Mouse (Mus musculus) liver, embryonic 12.5 days (tissue): ENCODE measurements at regions not wholly inside any gene's neighbourhood (a gene's known extent, or its start where the extent isn't known, plus 50 kb on each side); places are given as distances from the start of the nearest gene placed in this dataset.

Source experiments
- ATAC-seq: fragments of 200-750 bp; cut with Nextera tagmentation; 2 replicates; pipeline ENCODE4 v1.8.0; 2017; ENCODE audit warnings: moderate number of reproducible peaks, mild to moderate bottlenecking, moderate library complexity
- H3K27ac ChIP-seq: fragments of 300-500 bp; sonication (generic); 2 replicates; pipeline ENCODE4 v1.5.1; 2016; ENCODE audit warnings: mild to moderate bottlenecking
- H3K27me3 ChIP-seq: fragments of 300-500 bp; sonication (generic); replicated peaks from 2 replicates; pipeline ENCODE4 v1.6.1; 2016; ENCODE audit warnings: mild to moderate bottlenecking, moderate library complexity
- H3K36me3 ChIP-seq: fragments of 300-500 bp; sonication (generic); 2 replicates; pipeline ENCODE4 v1.6.1; 2016; ENCODE audit warnings: mild to moderate bottlenecking, moderate library complexity
- H3K4me1 ChIP-seq: fragments of 300-500 bp; sonication (generic); 2 replicates; pipeline ENCODE4 v1.6.1; 2016
- H3K4me2 ChIP-seq: fragments of 300-500 bp; sonication (generic); 2 replicates; pipeline ENCODE4 v1.6.1; 2016; ENCODE audit warnings: mild to moderate bottlenecking, moderate library complexity
- H3K4me3 ChIP-seq: fragments of 300-500 bp; sonication (generic); 2 replicates; pipeline ENCODE4 v1.5.1; 2016; ENCODE audit warnings: mild to moderate bottlenecking, moderate library complexity
- H3K9ac ChIP-seq: fragments of 300-500 bp; sonication (generic); 2 replicates; pipeline ENCODE4 v1.6.1; 2016; ENCODE audit warnings: mild to moderate bottlenecking, moderate library complexity
- H3K9me3 ChIP-seq: fragments of 300-500 bp; sonication (generic); replicated peaks from 2 replicates; pipeline ENCODE4 v1.6.1; 2016; ENCODE audit warnings: mild to moderate bottlenecking, moderate library complexity
- WGBS: fragments of 180-500 bp; shearing (Covaris S2); methylation state at CpG from one replicate; pipeline ENCODE4 v1.1.7; 2016; ENCODE audit not compliant: insufficient replicate concordance; 5-methylcytosine and 5-hydroxymethylcytosine counted together

- H3K4me3 ChIP-seq: no peak overlapping the region
- H3K9me3 ChIP-seq: no peaks in the 10 kb centered on the region
- H3K9ac ChIP-seq: no peak overlapping the region
- no peaks in the 10 kb centered on the region for H3K27me3 ChIP-seq
- no peak overlapping the region for H3K27ac ChIP-seq
- WGBS: 69% methylated on average over 3 of the region's 3 CpGs
- H3K4me1 ChIP-seq: no peaks in the 10 kb centered on the region
- no peak for ATAC-seq
- H3K4me2 ChIP-seq: no peak overlapping the region
- H3K36me3 ChIP-seq: no peaks in the 10 kb centered on the region
These were observed 183.1 kb upstream of the Adcy2 start for GRCm38 (mm10) chr13:69182478-69182877.

DNA sequence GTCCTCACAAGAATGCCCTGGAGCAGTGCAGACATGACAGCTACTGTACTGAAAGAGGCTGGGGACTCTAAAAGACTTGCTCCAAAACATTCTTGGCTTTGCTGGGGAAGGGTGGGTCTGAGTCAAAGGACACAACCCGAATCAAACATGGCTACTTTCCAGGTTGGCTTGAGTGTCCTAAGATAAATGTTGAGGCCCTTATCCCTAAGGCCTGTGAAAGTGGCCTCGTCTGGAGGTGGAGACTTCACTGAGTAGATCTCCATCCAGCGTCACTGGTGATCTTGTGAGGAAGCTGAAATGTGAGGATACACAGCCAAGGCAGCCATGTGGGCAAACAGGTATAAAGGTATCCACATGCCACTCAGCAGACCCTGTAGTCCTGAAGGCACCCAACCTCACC is 191.3 kb upstream of the Adcy2 start:
- Histone ChIP-seq H3K4me3 (no peak overlapping the region), H3K4me1 (no peaks in the 10 kb centered on the region), H3K4me2 (no peak overlapping the region), H3K9ac (no peak overlapping the region), H3K27me3 (no peaks in the 10 kb centered on the region), H3K9me3 (no peaks in the 10 kb centered on the region), H3K36me3 (no peaks in the 10 kb centered on the region), H3K27ac (no peak overlapping the region)
- no peak for ATAC-seq
- 54% methylated on average over 3 of the region's 3 CpGs for WGBS

DNA sequence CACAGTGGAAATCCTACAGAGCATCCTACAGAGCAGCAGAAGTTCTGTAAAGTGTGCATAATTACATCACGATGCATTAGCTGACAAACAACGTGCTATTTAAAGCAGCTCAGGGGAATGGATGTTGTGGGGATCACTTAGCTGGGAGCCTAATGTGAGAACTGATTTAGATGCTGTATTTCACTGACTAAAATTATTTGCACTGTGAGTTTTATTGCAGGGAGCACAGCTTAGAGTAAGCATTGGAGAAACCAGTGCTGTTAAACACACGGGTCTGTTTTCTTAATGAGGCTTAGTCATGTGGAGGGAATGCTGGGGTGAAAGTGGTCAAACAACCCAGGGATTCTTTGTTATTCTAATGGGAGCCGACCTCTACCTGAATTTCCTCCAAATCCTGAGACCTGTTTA is 197.1 kb upstream of the Adcy2 start:
- Histone ChIP-seq H3K9me3 (no peaks in the 10 kb centered on the region), H3K4me1 (no peaks in the 10 kb centered on the region), H3K27ac (no peak overlapping the region), H3K4me2 (no peak overlapping the region), H3K9ac (no peak overlapping the region), H3K27me3 (no peaks in the 10 kb centered on the region), H3K36me3 (no peaks in the 10 kb centered on the region), H3K4me3 (no peak overlapping the region)
- no peak for ATAC-seq
- 15% methylated on average over 4 of the region's 4 CpGs for WGBS

DNA sequence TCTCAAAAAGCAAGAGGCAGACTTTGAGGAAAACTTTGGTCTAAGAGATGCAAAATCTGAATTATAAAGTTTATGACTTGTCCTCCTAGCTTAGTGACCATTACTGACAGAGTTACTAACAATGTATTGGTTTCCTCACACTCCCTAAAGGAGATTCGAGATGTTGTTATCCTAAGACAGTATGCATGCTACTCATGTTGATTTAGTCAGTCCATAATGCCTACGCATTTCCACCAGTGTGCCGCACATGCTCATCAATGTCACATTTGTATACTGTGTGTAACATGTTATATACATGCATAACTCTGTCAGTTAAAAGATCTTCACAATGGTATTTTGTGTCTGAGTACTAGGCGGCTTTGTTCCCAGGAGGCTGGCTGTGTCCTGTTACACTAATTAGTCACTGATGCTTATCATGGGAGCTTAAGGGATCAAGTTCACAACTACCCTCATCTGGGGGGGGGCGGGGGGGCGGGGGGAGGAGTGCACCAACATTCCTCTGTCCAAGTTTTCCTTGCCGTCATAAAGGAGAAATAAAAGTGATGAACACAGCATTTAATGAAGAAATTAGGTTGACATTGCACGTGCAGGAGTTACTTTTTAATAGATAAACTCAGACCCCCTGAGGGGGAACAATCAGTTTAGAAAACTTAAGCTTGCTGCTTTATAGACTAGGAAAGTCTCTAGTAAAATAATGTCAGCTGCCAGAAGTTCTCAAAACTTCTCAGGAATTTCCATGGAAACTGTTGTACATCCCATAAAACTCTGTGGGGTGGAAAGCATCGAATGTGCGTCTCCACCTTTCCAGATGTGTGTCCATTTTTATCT is 208.6 kb upstream of the Adcy2 start:
- 64% methylated on average over 10 of the region's 10 CpGs for WGBS
- Histone ChIP-seq H3K4me1 (no peaks in the 10 kb centered on the region), H3K27me3 (no peaks in the 10 kb centered on the region), H3K4me3 (no peak overlapping the region), H3K9ac (no peak overlapping the region), H3K27ac (no peak overlapping the region), H3K9me3 (no peaks in the 10 kb centered on the region), H3K36me3 (no peaks in the 10 kb centered on the region), H3K4me2 (no peak overlapping the region)
- no peak for ATAC-seq

GRCm38 (mm10) chr13:69208569-69208881 is 209.2 kb upstream of the Adcy2 start:
- Histone ChIP-seq H3K4me1 (no peaks in the 10 kb centered on the region), H3K27me3 (no peaks in the 10 kb centered on the region), H3K4me3 (no peak overlapping the region), H3K36me3 (no peaks in the 10 kb centered on the region), H3K27ac (no peak overlapping the region), H3K9ac (no peak overlapping the region), H3K4me2 (no peak overlapping the region), H3K9me3 (no peaks in the 10 kb centered on the region)
- 54% methylated on average over 4 of the region's 4 CpGs for WGBS
- no peak for ATAC-seq

DNA sequence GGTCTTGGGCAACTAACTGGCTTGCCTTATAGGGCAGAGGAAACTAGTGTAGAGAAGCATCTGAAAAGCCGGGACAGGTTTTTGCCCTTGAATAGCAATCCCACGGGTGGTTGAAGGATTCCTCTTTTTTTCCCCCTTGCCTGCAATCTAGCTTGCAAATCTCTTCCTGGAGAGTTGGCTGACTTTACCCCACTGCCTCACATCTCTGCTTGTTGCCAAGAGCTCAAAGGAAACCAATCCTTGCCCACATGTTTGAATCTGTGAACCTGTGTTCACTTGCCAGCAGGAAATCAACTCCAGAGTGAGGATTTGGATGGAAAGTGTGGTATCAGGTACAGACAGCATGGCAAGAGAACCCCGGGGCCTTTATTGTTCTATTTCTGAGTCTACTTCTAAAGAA is 217.2 kb upstream of the Adcy2 start:
- Histone ChIP-seq H3K9me3 (no peaks in the 10 kb centered on the region), H3K27me3 (no peaks in the 10 kb centered on the region), H3K4me3 (no peak overlapping the region), H3K4me2 (no peak overlapping the region), H3K9ac (no peak overlapping the region), H3K27ac (no peak overlapping the region), H3K4me1 (no peaks in the 10 kb centered on the region), H3K36me3 (no peaks in the 10 kb centered on the region)
- 70% methylated on average over 3 of the region's 3 CpGs for WGBS
- no peak for ATAC-seq

DNA sequence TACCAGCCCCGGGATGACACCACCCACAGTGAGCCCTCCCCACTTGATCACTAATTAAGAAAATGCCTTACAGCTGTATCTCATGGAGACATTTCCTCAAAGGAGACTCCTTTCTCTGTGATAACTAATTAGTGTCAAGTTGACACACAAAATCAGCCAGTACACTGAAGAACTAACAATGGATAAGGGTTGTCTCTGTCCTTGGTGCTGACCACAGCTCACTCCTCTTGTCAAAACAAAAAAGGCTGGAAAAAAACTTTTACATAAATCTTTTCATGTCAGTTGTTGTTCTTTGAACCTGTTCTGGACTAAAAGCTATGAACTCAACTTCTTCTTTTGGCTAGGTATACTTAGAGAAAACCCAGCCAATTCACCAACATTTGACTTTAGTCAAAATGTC is 221.1 kb upstream of the Adcy2 start:
- Histone ChIP-seq H3K36me3 (no peaks in the 10 kb centered on the region), H3K9me3 (no peaks in the 10 kb centered on the region), H3K4me1 (no peaks in the 10 kb centered on the region), H3K9ac (no peak overlapping the region), H3K4me3 (no peak overlapping the region), H3K4me2 (no peak overlapping the region), H3K27me3 (no peaks in the 10 kb centered on the region), H3K27ac (no peak overlapping the region)
- ATAC-seq: no peak
- WGBS: 38% methylated on average over 1 of the region's 1 CpGs

DNA sequence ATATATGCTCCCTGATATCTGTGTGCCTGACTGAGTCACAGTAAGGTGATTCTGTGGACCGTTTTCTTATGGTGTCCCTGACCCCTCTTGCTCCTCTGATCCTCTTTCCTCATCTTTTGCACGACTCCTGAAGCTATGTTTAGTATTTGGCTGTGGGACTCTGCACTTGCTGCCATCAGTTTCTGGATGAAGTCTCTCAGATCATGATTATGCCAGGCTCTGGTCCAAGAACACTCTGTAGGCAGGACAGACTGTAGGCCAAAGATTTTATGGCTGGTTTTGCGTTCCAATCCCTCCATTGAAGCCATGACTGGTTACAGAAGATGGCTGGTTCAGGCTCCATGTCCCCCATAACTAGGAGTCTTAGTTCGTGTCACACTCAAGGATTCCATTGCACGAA is 227.2 kb upstream of the Adcy2 start:
- 39% methylated on average over 5 of the region's 5 CpGs for WGBS
- Histone ChIP-seq H3K9ac (no peak overlapping the region), H3K36me3 (no peaks in the 10 kb centered on the region), H3K4me1 (no peaks in the 10 kb centered on the region), H3K4me2 (no peak overlapping the region), H3K9me3 (no peaks in the 10 kb centered on the region), H3K4me3 (no peak overlapping the region), H3K27ac (no peak overlapping the region), H3K27me3 (no peaks in the 10 kb centered on the region)
- ATAC-seq: no peak

DNA sequence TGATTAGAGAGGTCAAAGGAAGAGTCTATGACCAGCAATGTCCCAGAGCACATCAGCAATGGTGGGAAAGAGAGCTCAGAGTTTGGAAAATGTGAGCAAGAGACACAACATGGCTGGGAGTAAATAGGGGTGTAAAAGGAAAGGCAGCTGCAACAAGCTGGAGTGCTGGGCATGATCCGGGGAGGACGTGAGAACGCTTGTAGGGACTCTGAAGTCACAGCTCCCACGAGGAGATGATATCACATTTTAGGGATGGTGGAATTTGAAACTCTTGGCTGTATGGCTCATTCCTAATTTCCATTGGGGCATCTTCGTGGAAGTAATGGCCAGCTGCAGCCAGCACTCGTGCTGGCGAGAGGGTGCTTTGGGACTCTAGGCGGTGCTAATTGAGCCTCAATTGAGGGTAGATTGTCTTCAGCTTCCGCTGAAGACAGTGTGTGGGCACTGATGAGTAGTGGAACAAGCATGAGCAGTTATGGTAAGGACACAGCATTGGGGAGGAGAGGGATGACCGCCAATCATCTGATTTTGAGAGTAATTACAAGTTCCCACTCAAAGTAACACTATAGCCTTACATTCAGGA is 231.1 kb upstream of the Adcy2 start:
- no peak overlapping the region for H3K27ac ChIP-seq
- H3K9ac ChIP-seq: no peak overlapping the region
- no peaks in the 10 kb centered on the region for H3K36me3 ChIP-seq
- no peak overlapping the region for H3K4me2 ChIP-seq
- no peaks in the 10 kb centered on the region for H3K4me1 ChIP-seq
- no peaks in the 10 kb centered on the region for H3K9me3 ChIP-seq
- WGBS: 69% methylated on average over 10 of the region's 10 CpGs
- no peaks in the 10 kb centered on the region for H3K27me3 ChIP-seq
- ATAC-seq: no peak
- no peak overlapping the region for H3K4me3 ChIP-seq

- H3K36me3 ChIP-seq: no peaks in the 10 kb centered on the region
- no peak for ATAC-seq
- 13% methylated on average over 5 of the region's 5 CpGs for WGBS
- no peak overlapping the region for H3K27ac ChIP-seq
- H3K4me2 ChIP-seq: no peak overlapping the region
- H3K4me3 ChIP-seq: no peak overlapping the region
- no peaks in the 10 kb centered on the region for H3K27me3 ChIP-seq
- no peak overlapping the region for H3K9ac ChIP-seq
- no peaks in the 10 kb centered on the region for H3K9me3 ChIP-seq
- no peaks in the 10 kb centered on the region for H3K4me1 ChIP-seq
These were observed 237.0 kb upstream of the Adcy2 start for GRCm38 (mm10) chr13:69236386-69236785.

DNA sequence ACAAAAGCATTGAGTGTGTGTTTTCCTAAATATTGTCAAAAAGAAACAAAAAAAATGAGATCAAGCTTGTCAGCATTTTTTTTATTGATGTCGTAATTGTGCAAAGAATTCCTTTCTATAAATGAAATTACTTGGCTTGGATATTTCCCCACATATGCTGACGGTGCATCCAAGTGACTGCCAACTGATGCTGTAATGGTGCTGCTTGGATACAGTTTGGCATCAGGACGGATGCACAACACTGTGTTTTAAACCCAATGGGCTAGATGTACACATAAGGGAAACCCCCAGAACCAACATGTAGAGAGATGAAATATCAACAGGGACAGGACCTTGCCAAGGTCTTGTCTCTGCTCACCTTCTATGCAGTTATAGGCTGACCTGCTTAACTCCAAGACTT is 238.6 kb upstream of the Adcy2 start:
- H3K4me3 ChIP-seq: no peak overlapping the region
- 66% methylated on average over 3 of the region's 3 CpGs for WGBS
- ATAC-seq: no peak
- H3K4me1 ChIP-seq: no peaks in the 10 kb centered on the region
- no peaks in the 10 kb centered on the region for H3K36me3 ChIP-seq
- H3K4me2 ChIP-seq: no peak overlapping the region
- H3K27ac ChIP-seq: no peak overlapping the region
- H3K9ac ChIP-seq: no peak overlapping the region
- H3K9me3 ChIP-seq: 0 out of 2 replicates have a peak, but pooled peaks cover under 1% of the 10 kb centered on the region
- H3K27me3 ChIP-seq: no peaks in the 10 kb centered on the region

DNA sequence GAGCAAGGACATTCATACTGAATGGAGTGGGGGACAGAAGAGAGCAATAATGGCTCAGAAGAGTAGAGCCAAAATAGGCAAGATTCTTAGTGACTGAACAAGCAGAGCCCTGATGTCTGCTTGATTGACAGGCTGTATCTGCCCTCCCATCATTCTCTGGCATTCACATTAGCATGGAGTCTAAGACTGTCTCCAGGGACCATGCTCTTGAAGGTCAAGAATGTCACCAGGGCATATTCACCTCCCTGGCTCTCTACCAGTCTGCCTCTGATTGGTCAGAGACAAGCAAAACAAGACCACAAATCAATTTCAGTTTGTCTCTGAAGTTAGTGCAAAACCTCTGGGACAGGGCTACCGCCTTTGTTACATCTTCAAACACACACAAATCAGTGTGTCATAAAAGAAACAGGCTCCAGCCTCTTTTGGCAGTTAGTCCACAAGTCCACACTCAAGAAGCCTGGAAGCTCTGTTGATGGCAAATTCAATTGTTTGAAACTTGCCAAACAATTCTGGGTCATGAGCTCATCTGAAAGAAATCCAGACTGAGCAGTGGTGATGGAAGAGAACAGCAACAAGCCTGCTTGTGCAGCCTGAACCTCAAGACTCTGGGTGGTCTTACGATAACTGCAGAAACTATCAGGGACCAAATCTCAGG is 240.0 kb upstream of the Adcy2 start:
- Histone ChIP-seq H3K9me3 (0 out of 2 replicates have a peak, but pooled peaks cover 5% of the 10 kb centered on the region), H3K9ac (no peak overlapping the region), H3K27me3 (no peaks in the 10 kb centered on the region), H3K27ac (no peak overlapping the region), H3K4me3 (no peak overlapping the region), H3K4me1 (no peaks in the 10 kb centered on the region), H3K4me2 (no peak overlapping the region), H3K36me3 (no peaks in the 10 kb centered on the region)
- 68% methylated on average over 2 of the region's 2 CpGs for WGBS
- ATAC-seq: no peak
